Mouse (Mus musculus) liver, postnatal 0 days (tissue): ENCODE data around the gene Chga. TPM values are rescaled to one million over a fixed set of nuclear protein-coding genes. Genes with fewer than 3 reads are reported as not detected.

Experiments
- ATAC-seq: fragments of 200-750 bp; cut with Nextera tagmentation; 2 replicates; pipeline ENCODE4 v1.8.0; 2017; ENCODE audit warnings: mild to moderate bottlenecking, moderate library complexity
- DNase-seq: peaks from one replicate; pipeline ENCODE4 v3.0.0-alpha.2; 2016
- H3K27ac ChIP-seq: fragments of 300-500 bp; sonication (generic); 2 replicates; pipeline ENCODE4 v1.5.1; 2014; ENCODE audit warnings: antibody characterized with exemption, moderate library complexity, mild to moderate bottlenecking, low read depth
- H3K27me3 ChIP-seq: fragments of 300-500 bp; sonication (generic); 2 replicates; pipeline ENCODE4 v1.6.1; 2014; ENCODE audit warnings: low read length, control low read depth, mixed read lengths; ENCODE audit not compliant: insufficient read depth
- H3K36me3 ChIP-seq: fragments of 300-500 bp; sonication (generic); replicated peaks from 2 replicates; pipeline ENCODE4 v1.6.1; 2014; ENCODE audit warnings: mild to moderate bottlenecking, control low read depth, low read length, moderate library complexity, mixed read lengths; ENCODE audit not compliant: insufficient read depth
- H3K4me1 ChIP-seq: fragments of 300-500 bp; sonication (generic); 2 replicates; pipeline ENCODE4 v1.6.1; 2014; ENCODE audit warnings: antibody characterized with exemption, mild to moderate bottlenecking, control low read depth; ENCODE audit not compliant: insufficient read depth
- H3K4me2 ChIP-seq: fragments of 300-500 bp; sonication (generic); 2 replicates; pipeline ENCODE4 v1.6.1; 2014; ENCODE audit warnings: low read depth, mild to moderate bottlenecking, low read length, moderate library complexity, mixed read lengths
- H3K4me3 ChIP-seq: fragments of 300-500 bp; sonication (generic); 2 replicates; pipeline ENCODE4 v1.5.1; 2014; ENCODE audit warnings: low read depth, low read length
- H3K9ac ChIP-seq: fragments of 300-500 bp; sonication (generic); replicated peaks from 2 replicates; pipeline ENCODE4 v1.6.1; 2014; ENCODE audit warnings: mild to moderate bottlenecking, moderate library complexity
- H3K9me3 ChIP-seq: fragments of 300-500 bp; sonication (generic); 2 replicates; pipeline ENCODE4 v1.6.1; 2016; ENCODE audit warnings: mild to moderate bottlenecking, control low read depth, low read length, mixed read lengths
- CTCF ChIP-seq: sonication (generic); IDR thresholded peaks from 2 replicates; pipeline ENCODE4 v1.5.1; 2016; ENCODE audit warnings: antibody characterized with exemption, low read depth
- EP300 ChIP-seq: IDR thresholded peaks from 2 replicates; pipeline ENCODE4 v1.6.1; 2016; ENCODE audit warnings: antibody characterized with exemption, low read depth, mild to moderate bottlenecking
- WGBS: fragments of 180-500 bp; shearing (Covaris S2); extraction: QIAGEN DNeasy Blood & Tissue Kit; methylation state at CpG from one replicate; pipeline ENCODE4 v1.1.7; 2014; ENCODE audit not compliant: insufficient replicate concordance; 5-methylcytosine and 5-hydroxymethylcytosine counted together
- polyA plus RNA-seq: library from polyadenylated mRNA; unstranded; fragments of >200 nt; fragmentation: Nextera tagmentation; extraction: Ambion mirVana; gene quantifications from 2 replicates; pipeline ENCODE4 v1.2.1, GENCODE M21; 2015

Chga gene
- polyA plus RNA-seq, 1 experiment from 2014 or later, result 0.45 TPM

- peaks cover 17% of the 10 kb centered on the region for H3K27me3 ChIP-seq
- DNase-seq, result no peak
- no peak overlapping the region for H3K27ac ChIP-seq
- no peak for TF ChIP-seq EP300
- TF ChIP-seq CTCF, result no peak
- no peak overlapping the region for H3K4me3 ChIP-seq
- no peak overlapping the region for H3K4me2 ChIP-seq
- H3K4me1 ChIP-seq, result 0 out of 2 replicates have a peak, but pooled peaks cover 2% of the 10 kb centered on the region
- no peak overlapping the region for H3K9ac ChIP-seq
- ATAC-seq, result no peak
- no peaks in the 10 kb centered on the region for H3K9me3 ChIP-seq
- no peaks in the 10 kb centered on the region for H3K36me3 ChIP-seq
- 56% methylated on average over 6 of the region's 6 CpGs for WGBS
Measured at GRCm38 (mm10) chr12:102552001-102552400, 2.8 kb upstream of the Chga start.

GRCm38 (mm10) chr12:102553705-102554275 is 979 bp upstream of the Chga start:
- Histone ChIP-seq H3K4me1 (0 out of 2 replicates have a peak, but pooled peaks cover 2% of the 10 kb centered on the region), H3K27me3 (peaks cover 17% of the 10 kb centered on the region), H3K4me2 (no peak overlapping the region), H3K27ac (no peak overlapping the region), H3K36me3 (no peaks in the 10 kb centered on the region), H3K9me3 (no peaks in the 10 kb centered on the region), H3K4me3 (no peak overlapping the region), H3K9ac (no peak overlapping the region)
- no peak for DNase-seq
- WGBS, result 55% methylated on average over 14 of the region's 14 CpGs
- TF ChIP-seq CTCF, result no peak
- no peak for TF ChIP-seq EP300
- ATAC-seq, result no peak

DNA sequence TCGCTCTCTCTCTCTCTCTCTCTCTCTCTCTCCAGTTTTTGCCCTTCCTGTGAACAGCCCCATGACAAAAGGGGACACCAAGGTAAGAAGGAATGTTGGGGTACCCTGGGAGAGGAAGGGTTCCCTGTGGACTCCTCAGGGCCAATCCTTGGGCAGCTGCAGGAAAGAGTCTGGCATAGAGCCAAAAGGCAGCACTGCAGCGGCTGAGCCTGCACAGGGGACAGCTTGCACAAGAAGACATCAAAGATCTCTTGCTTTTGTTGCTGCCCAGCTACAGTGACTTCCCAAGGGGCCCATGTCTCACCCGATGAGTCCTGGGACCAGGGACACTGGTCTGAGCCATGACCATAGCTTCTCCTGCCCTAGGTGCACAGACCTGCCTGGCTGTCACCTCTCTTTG is 1.1 kb downstream of the Chga start:
- no peak overlapping the region for H3K4me3 ChIP-seq
- ATAC-seq (no peak), DNase-seq (no peak)
- no peaks in the 10 kb centered on the region for H3K9me3 ChIP-seq
- 0 out of 2 replicates have a peak, but pooled peaks cover 2% of the 10 kb centered on the region for H3K4me1 ChIP-seq
- H3K4me2 ChIP-seq, result no peak overlapping the region
- TF ChIP-seq EP300 (no peak), CTCF (no peak)
- H3K9ac ChIP-seq, result no peak overlapping the region
- peaks cover 17% of the 10 kb centered on the region for H3K27me3 ChIP-seq
- H3K36me3 ChIP-seq, result no peaks in the 10 kb centered on the region
- no peak overlapping the region for H3K27ac ChIP-seq
- WGBS, result 69% methylated on average over 3 of the region's 3 CpGs

DNA sequence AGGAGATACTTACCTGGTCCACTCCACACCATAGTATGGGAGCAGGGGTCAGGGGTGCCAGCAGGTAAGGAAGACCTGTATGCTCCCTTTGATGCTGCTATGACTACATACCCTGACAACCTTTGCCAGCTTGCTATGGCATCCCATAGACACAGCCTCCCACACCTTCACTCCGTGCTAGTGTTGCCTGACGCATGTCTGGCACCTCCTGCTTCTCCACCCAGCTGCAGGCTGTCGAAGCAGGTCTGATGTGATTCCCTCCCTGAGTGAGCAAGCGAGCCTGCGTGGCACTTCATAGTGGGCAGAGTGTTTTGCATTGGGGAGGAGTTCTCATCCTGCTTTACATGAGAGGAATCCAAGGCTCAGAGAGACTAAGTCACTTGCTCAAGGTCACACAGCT is 2.6 kb downstream of the Chga start:
- 75% methylated on average over 5 of the region's 5 CpGs for WGBS
- H3K4me1 ChIP-seq, result 0 out of 2 replicates have a peak, but pooled peaks cover 2% of the 10 kb centered on the region
- no peaks in the 10 kb centered on the region for H3K9me3 ChIP-seq
- H3K27ac ChIP-seq, result no peak overlapping the region
- no peaks in the 10 kb centered on the region for H3K36me3 ChIP-seq
- H3K4me2 ChIP-seq, result no peak overlapping the region
- DNase-seq, result no peak
- peaks cover 17% of the 10 kb centered on the region for H3K27me3 ChIP-seq
- no peak overlapping the region for H3K9ac ChIP-seq
- no peak for ATAC-seq
- no peak for TF ChIP-seq CTCF
- no peak for TF ChIP-seq EP300
- no peak overlapping the region for H3K4me3 ChIP-seq

- no peak overlapping the region for H3K27ac ChIP-seq
- DNase-seq (no peak), ATAC-seq (no peak)
- H3K27me3 ChIP-seq, result no peaks in the 10 kb centered on the region
- TF ChIP-seq CTCF (no peak), EP300 (no peak)
- H3K36me3 ChIP-seq, result no peaks in the 10 kb centered on the region; the same call in 1 of the 2 replicates
- H3K4me3 ChIP-seq, result no peak overlapping the region
- H3K9me3 ChIP-seq, result no peaks in the 10 kb centered on the region
- no peak overlapping the region for H3K9ac ChIP-seq
- H3K4me2 ChIP-seq, result no peak overlapping the region
- WGBS, result 42% methylated on average over 6 of the region's 6 CpGs
- H3K4me1 ChIP-seq, result no peaks in the 10 kb centered on the region
Measured at GRCm38 (mm10) chr12:102565086-102565485, 10.3 kb downstream of the Chga start.

DNA sequence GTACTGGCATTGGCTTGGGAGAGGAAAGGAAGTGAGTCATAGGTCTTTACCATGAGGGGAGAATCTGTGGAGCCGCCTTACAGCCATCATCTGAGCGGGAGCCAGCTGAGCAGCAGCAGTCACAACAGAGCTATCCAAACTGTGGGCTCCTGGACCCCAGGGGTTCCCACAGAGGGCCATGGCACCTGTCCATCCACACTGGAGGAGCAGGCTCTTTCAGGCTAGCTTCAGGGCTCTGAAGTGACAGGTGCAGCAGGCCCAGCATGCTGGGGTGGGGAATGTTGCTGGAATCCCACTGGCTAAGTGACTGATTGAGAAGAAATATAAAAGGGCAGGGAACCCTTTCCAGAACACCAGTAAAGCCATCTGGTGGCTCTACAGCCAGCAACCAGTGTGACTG is 12.2 kb downstream of the Chga start:
- Histone ChIP-seq H3K4me2 (no peak overlapping the region), H3K36me3 (no peaks in the 10 kb centered on the region; the same call in 1 of the 2 replicates), H3K27ac (no peak overlapping the region), H3K4me3 (no peak overlapping the region), H3K9ac (no peak overlapping the region), H3K27me3 (no peaks in the 10 kb centered on the region), H3K9me3 (no peaks in the 10 kb centered on the region), H3K4me1 (no peaks in the 10 kb centered on the region)
- TF ChIP-seq CTCF (no peak), EP300 (no peak)
- 57% methylated on average over 2 of the region's 2 CpGs for WGBS
- DNase-seq (no peak), ATAC-seq (no peak)
